20 mouse cellular contexts compared by ENCODE assay signal in the genomic region with DNA sequence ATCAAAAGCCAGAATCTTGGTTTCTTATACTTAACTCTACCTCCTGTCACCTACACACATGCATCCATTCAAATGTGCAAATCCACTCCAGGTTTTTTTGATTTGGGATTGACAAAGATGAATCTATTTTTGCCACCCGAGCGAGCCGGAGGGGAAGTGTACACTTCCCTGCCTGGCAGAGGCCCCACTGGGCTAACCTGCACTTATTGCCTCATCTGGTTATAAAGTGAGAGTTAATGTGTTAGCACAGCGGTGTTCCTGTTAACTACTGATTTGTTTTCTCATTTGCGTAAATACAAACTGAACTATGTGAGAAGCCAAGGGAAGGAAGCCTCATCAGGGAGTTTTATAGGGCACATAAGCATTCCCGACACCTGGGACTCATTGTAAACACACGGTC.
"Had no signal": no experiment of that assay in that cellular context is flagged by ENCODE, and none has a peak within 500 bp of the region (broad histone marks: within the 10 kb centered on the region; RNA-seq: fewer than 3 reads in every experiment).

No protein-coding gene starts in this region.

- H3K9ac ChIP-seq: limb, embryonic 15.5 days; liver, embryonic 12.5 days; lung, embryonic 14.5 days; midbrain, embryonic 13.5 days; neural tube, embryonic 12.5 days had no signal

- H3K36me3 ChIP-seq: limb, embryonic 15.5 days; liver, embryonic 12.5 days; midbrain, embryonic 13.5 days; neural tube, embryonic 12.5 days had no signal

- DNase-seq: kidney, adult 8-10 months; kidney, postnatal 36 days; layer of hippocampus, adult 9-11 months; layer of hippocampus, postnatal 36 days; lung, embryonic 14.5 days; lung, postnatal 14 days; retina, postnatal 1 day; right cerebral cortex, postnatal 4 days; spleen, adult 18-20 months; thymus, adult 18-20 months; thymus, postnatal 36 days had no signal

- H3K4me2 ChIP-seq: limb, embryonic 15.5 days; liver, embryonic 12.5 days; lung, embryonic 14.5 days; midbrain, embryonic 13.5 days; neural tube, embryonic 12.5 days had no signal

- H3K4me1 ChIP-seq: limb, embryonic 15.5 days; liver, embryonic 12.5 days; megakaryocyte, embryonic 14.5 days; midbrain, embryonic 13.5 days; neural tube, embryonic 12.5 days had no signal

- ATAC-seq: intestine, postnatal 0 days; liver, embryonic 12.5 days; midbrain, embryonic 13.5 days had no signal

- H3K27ac ChIP-seq: kidney, postnatal 0 days; limb, embryonic 15.5 days; liver, embryonic 12.5 days; macrophage; midbrain, embryonic 13.5 days; neural tube, embryonic 12.5 days had no signal

- H3K27me3 ChIP-seq: limb, embryonic 15.5 days; liver, embryonic 12.5 days; megakaryocyte, embryonic 14.5 days; midbrain, embryonic 13.5 days; neural tube, embryonic 12.5 days had no signal

- H3K9me3 ChIP-seq: limb, embryonic 15.5 days; liver, embryonic 12.5 days; megakaryocyte, embryonic 14.5 days; midbrain, embryonic 13.5 days; neural tube, embryonic 12.5 days had no signal

- H3K4me3 ChIP-seq: limb, embryonic 15.5 days; liver, embryonic 12.5 days; megakaryocyte, embryonic 14.5 days; midbrain, embryonic 13.5 days; myocyte; neural tube, embryonic 12.5 days had no signal
